Mouse (Mus musculus): ENCODE measurements at regions not wholly inside any gene's neighbourhood (a gene's known extent, or its start where the extent isn't known, plus 50 kb on each side); places are given as distances from the start of the nearest gene placed in this dataset.

GRCm38 (mm10) chr16:39102151-39102550 is 209.7 kb downstream of the Igsf11 start:
- DNase-seq, result no peak

GRCm38 (mm10) chr16:39103360-39104095 is 211.1 kb downstream of the Igsf11 start:
- no peak for DNase-seq

- DNase-seq, result peak; percentile 72
Observed at GRCm38 (mm10) chr16:39109383-39110033, 217.0 kb downstream of the Igsf11 start.

- no peak for DNase-seq
Observed at GRCm38 (mm10) chr16:39110089-39110488, 217.6 kb downstream of the Igsf11 start.

GRCm38 (mm10) chr16:39118059-39118458 is 225.6 kb downstream of the Igsf11 start:
- DNase-seq, result no peak

- DNase-seq, result no peak
Observed at GRCm38 (mm10) chr16:39119811-39120210, 227.3 kb downstream of the Igsf11 start.

GRCm38 (mm10) chr16:39123445-39123952 is 231.0 kb downstream of the Igsf11 start:
- DNase-seq, result no peak

- DNase-seq, result no peak
Observed at GRCm38 (mm10) chr16:39132459-39132858, 240.0 kb downstream of the Igsf11 start.

GRCm38 (mm10) chr16:39135777-39136176 is 243.3 kb downstream of the Igsf11 start:
- no peak for DNase-seq

- DNase-seq, result no peak
Observed at GRCm38 (mm10) chr16:39147151-39147550, 254.7 kb downstream of the Igsf11 start.

GRCm38 (mm10) chr16:39151325-39152318 is 259.2 kb downstream of the Igsf11 start:
- DNase-seq, result peak; percentile 22

- DNase-seq, result no peak
Observed at GRCm38 (mm10) chr16:39158893-39159292, 266.4 kb downstream of the Igsf11 start.

GRCm38 (mm10) chr16:39159725-39160124 is 267.3 kb downstream of the Igsf11 start:
- no peak for DNase-seq

- no peak for DNase-seq
Observed at GRCm38 (mm10) chr16:39162684-39163083, 270.2 kb downstream of the Igsf11 start.

GRCm38 (mm10) chr16:39191861-39192260 is 299.4 kb downstream of the Igsf11 start:
- no peak for DNase-seq

GRCm38 (mm10) chr16:39195431-39195830 is 303.0 kb downstream of the Igsf11 start:
- DNase-seq, result no peak

GRCm38 (mm10) chr16:39196896-39197295 is 304.4 kb downstream of the Igsf11 start:
- no peak for DNase-seq

- no peak for DNase-seq
Observed at GRCm38 (mm10) chr16:39223551-39223950, 331.1 kb downstream of the Igsf11 start.

GRCm38 (mm10) chr16:39229501-39229900 is 337.0 kb downstream of the Igsf11 start:
- DNase-seq, result no peak

GRCm38 (mm10) chr16:39230439-39230838 is 338.0 kb downstream of the Igsf11 start:
- DNase-seq, result no peak

- no peak for DNase-seq
Observed at GRCm38 (mm10) chr16:39234290-39234689, 341.8 kb downstream of the Igsf11 start.

GRCm38 (mm10) chr16:39273490-39273889 is 381.0 kb downstream of the Igsf11 start:
- no peak for DNase-seq

- DNase-seq, result no peak
Observed at GRCm38 (mm10) chr16:39284484-39284883, 392.0 kb downstream of the Igsf11 start.
